Mouse (Mus musculus): ENCODE results near the gene Zfyve16. TPM values are rescaled to one million over a fixed set of nuclear protein-coding genes. Genes with fewer than 3 reads are reported as not detected.

Zfyve16 gene
- polyA plus RNA-seq, 1 experiment from 2014 or later = 7.5 TPM

Other genes starting within 250 kb of the Zfyve16 start
- gene Gm20379, start 224.9 kb downstream of the Zfyve16 start, polyA plus RNA-seq (2015; fragmentation: Nextera tagmentation; extraction: Ambion mirVana) = 0.61 and 0.77 TPM in 2 replicates
- gene Dhfr, start 176.1 kb downstream of the Zfyve16 start, polyA plus RNA-seq (2015; fragmentation: Nextera tagmentation; extraction: Ambion mirVana) = 10.7 and 11.8 TPM in 2 replicates
- gene Msh3, start 175.9 kb downstream of the Zfyve16 start, polyA plus RNA-seq (2015; fragmentation: Nextera tagmentation; extraction: Ambion mirVana) = 14.2 and 14.5 TPM in 2 replicates
- gene Ankrd34b, start 105.0 kb downstream of the Zfyve16 start, polyA plus RNA-seq (2015; fragmentation: Nextera tagmentation; extraction: Ambion mirVana) = 0.12 and 0.16 TPM in 2 replicates
- gene Fam151b, start 46.9 kb downstream of the Zfyve16 start, polyA plus RNA-seq (2015; fragmentation: Nextera tagmentation; extraction: Ambion mirVana) = not detected in 2 replicates
- gene Spz1, start 45.3 kb upstream of the Zfyve16 start, polyA plus RNA-seq (2015; fragmentation: Nextera tagmentation; extraction: Ambion mirVana) = not detected in 2 replicates
- gene Serinc5, start 80.2 kb upstream of the Zfyve16 start, polyA plus RNA-seq (2015; fragmentation: Nextera tagmentation; extraction: Ambion mirVana) = 11.0 and 13.6 TPM in 2 replicates

Data from heart, embryonic 16.5 days (tissue).